Mouse (Mus musculus) MEL (cell line): ENCODE data around the gene Edil3.

Source experiments
- BHLHE40 ChIP-seq: IDR thresholded peaks from 2 replicates; pipeline ENCODE4 v1.6.1; 2012; ENCODE audit warnings: low read depth, mild to moderate bottlenecking, inconsistent platforms, low read length, improper control_type of control experiment, borderline replicate concordance
- CTCF ChIP-seq, 3 experiments: IDR thresholded peaks in 2 of 3; conservative IDR thresholded peaks in 1 of 3; 2 replicates each; pipeline ENCODE4 v1.5.1; 2011 to 2012; ENCODE audit warnings: low read length in 3 of 3, low read depth in 2 of 3, mild to moderate bottlenecking in 2 of 3, improper control_type of control experiment in 1 of 3, inconsistent platforms in 1 of 3, mixed read lengths in 1 of 3, moderate library complexity in 1 of 3; ENCODE audit not compliant: control insufficient read depth in 1 of 3, insufficient read depth in 1 of 3, poor library complexity in 1 of 3, severe bottlenecking in 1 of 3
- EP300 ChIP-seq, 2 experiments: IDR thresholded peaks; 2 replicates each; pipeline ENCODE4 v1.6.1; 2011; ENCODE audit warnings: improper control_type of control experiment in 2 of 2, low read length in 2 of 2, low read depth in 1 of 2, mild to moderate bottlenecking in 1 of 2
- HCFC1 ChIP-seq: IDR thresholded peaks from 2 replicates; pipeline ENCODE4 v1.6.1; 2012; ENCODE audit warnings: low read depth, mild to moderate bottlenecking, inconsistent platforms, low read length, improper control_type of control experiment, moderate library complexity
- MYC ChIP-seq: IDR thresholded peaks from 2 replicates; pipeline ENCODE4 v1.6.1; 2011; ENCODE audit warnings: low read depth, mild to moderate bottlenecking, low read length, improper control_type of control experiment, moderate library complexity
- POLR2A ChIP-seq, 2 experiments: IDR thresholded peaks; 2 replicates each; pipeline ENCODE4 v1.6.1; 2011 to 2012; ENCODE audit warnings: low read length in 2 of 2, mild to moderate bottlenecking in 2 of 2, control low read depth in 1 of 2, improper control_type of control experiment in 1 of 2, low read depth in 1 of 2, moderate library complexity in 1 of 2; ENCODE audit not compliant: control insufficient read depth in 1 of 2, insufficient read depth in 1 of 2, poor library complexity in 1 of 2
- RAD21 ChIP-seq: IDR thresholded peaks from 2 replicates; pipeline ENCODE4 v1.6.1; 2011; ENCODE audit warnings: mild to moderate bottlenecking, low read depth, low read length, improper control_type of control experiment
- SMC3 ChIP-seq: IDR thresholded peaks from 2 replicates; pipeline ENCODE4 v1.6.1; 2011; ENCODE audit warnings: low read depth, low read length, improper control_type of control experiment
- TAL1 ChIP-seq: IDR thresholded peaks from 2 replicates; pipeline ENCODE4 v1.6.1; 2012; ENCODE audit warnings: mild to moderate bottlenecking, inconsistent platforms, low read length, moderate library complexity, mixed read lengths
- TBP ChIP-seq: IDR thresholded peaks from 2 replicates; pipeline ENCODE4 v1.8.0; 2011; ENCODE audit warnings: low read depth, low read length, improper control_type of control experiment
- USF2 ChIP-seq, 2 experiments: IDR thresholded peaks; 2 replicates each; pipeline ENCODE4 v1.6.1; 2011 to 2012; ENCODE audit warnings: improper control_type of control experiment in 2 of 2, low read length in 2 of 2, borderline replicate concordance in 1 of 2, inconsistent platforms in 1 of 2, low read depth in 1 of 2, mild to moderate bottlenecking in 1 of 2; ENCODE audit not compliant: insufficient read depth in 1 of 2
- ZC3H11A ChIP-seq: IDR thresholded peaks from 2 replicates; pipeline ENCODE4 v1.6.1; 2012; ENCODE audit warnings: low read depth, mild to moderate bottlenecking, inconsistent platforms, low read length, improper control_type of control experiment
- ZMIZ1 ChIP-seq: IDR thresholded peaks from 2 replicates; pipeline ENCODE4 v1.6.1; 2012; ENCODE audit warnings: low read depth, mild to moderate bottlenecking, inconsistent platforms, low read length, improper control_type of control experiment, moderate library complexity

GRCm38 (mm10) chr13:89035711-89036110, 214.4 kb downstream of the Edil3 start:
- TF ChIP-seq MYC (no peak), EP300 (IDR thresholded peaks at IDR 0.05; ENCODE audit: low read depth in 1 of 2, low read length in 2 of 2) (no peak), ZMIZ1 (no peak), SMC3 (no peak), BHLHE40 (no peak), ZC3H11A (no peak), TBP (no peak), POLR2A (IDR thresholded peaks at IDR 0.05; ENCODE audit: control insufficient read depth in 1 of 2, insufficient read depth in 1 of 2, low read depth in 1 of 2, low read length in 2 of 2, poor library complexity in 1 of 2) (no peak), RAD21 (no peak), CTCF (IDR thresholded peaks at IDR 0.05 in 2 of 3, conservative IDR thresholded peaks at IDR 0.05 in 1 of 3; ENCODE audit: control insufficient read depth in 1 of 3, insufficient read depth in 1 of 3, low read depth in 2 of 3, low read length in 3 of 3, poor library complexity in 1 of 3, severe bottlenecking in 1 of 3) (no peak), HCFC1 (no peak), TAL1 (no peak), USF2 (IDR thresholded peaks at IDR 0.05; ENCODE audit: borderline replicate concordance in 1 of 2, insufficient read depth in 1 of 2, low read depth in 1 of 2, low read length in 2 of 2) (no peak)
